Mouse (Mus musculus): ENCODE results near the gene Dst. TPM values are rescaled to one million over a fixed set of nuclear protein-coding genes. Genes with fewer than 3 reads are reported as not detected.
A peak's percentile ranks its signal among the peaks of the same experiment; 100 is the strongest.

Dst gene
- polyA plus RNA-seq, 1 experiment from 2014 or later: 44.5 TPM

- no peak overlapping the region for H3K4me3 ChIP-seq
- no peak overlapping the region for H3K27ac ChIP-seq
- peaks cover 29% of the 10 kb centered on the region for H3K4me1 ChIP-seq
- 39% methylated on average over 10 of the region's 10 CpGs for WGBS
- H3K9me3 ChIP-seq (replicated peaks): no peaks in the 10 kb centered on the region
- H3K36me3 ChIP-seq: no peaks in the 10 kb centered on the region
- no peak overlapping the region for H3K9ac ChIP-seq
- H3K4me2 ChIP-seq (replicated peaks): no peak overlapping the region
- H3K27me3 ChIP-seq: no peaks in the 10 kb centered on the region
- ATAC-seq (ENCODE audit: low FRiP score): no peak
Measured at GRCm38 (mm10) chr1:34073436-34074169, 165.6 kb downstream of the Dst start.

DNA sequence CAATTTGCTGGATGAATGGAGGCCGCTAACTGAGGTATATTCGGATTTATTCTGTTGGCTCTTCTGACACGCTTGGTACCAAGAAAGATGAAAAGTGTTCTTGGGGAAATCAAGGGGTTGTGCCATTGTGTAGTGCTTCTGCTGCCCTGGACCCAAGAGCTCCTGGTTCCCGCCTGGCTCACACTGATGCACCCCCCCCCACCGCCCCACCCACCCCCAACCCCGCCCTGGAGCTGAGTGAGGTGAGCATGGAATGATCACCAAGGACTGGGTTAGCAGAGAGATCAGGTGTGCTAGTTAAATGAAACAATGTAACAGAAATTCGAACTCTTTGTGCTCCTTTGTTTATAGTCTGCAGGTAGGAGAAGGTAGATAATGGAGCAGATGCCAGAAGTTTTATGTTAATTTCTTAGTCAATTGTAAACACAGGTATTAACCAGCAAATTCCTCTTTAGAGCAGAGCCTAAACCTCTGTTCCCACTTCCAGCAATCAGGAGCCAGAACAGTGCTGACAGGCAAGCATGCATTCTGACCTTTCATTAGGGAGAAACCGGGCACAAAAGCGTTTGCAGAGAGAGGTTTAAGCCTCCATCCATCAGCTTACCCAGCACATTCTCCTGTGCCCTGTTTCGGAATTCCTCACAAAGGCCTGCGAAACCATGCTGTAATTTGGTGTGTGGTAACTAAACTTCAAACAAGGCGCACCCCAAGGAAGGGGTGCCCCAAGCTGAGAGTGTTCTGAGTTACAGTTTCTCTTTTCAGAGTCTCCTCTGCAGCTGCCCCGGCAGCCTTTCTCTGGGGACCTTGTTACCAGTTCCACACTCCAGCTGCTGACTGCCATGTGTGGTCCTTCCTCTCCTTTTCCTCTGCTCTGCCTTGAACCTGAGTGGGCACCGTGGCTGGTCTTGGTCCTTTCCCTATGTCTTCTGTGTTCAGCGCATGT lies 166.5 kb downstream of the Dst start:
- no peaks in the 10 kb centered on the region for H3K36me3 ChIP-seq
- H3K27ac ChIP-seq: peak overlapping the region; percentile 62
- H3K27me3 ChIP-seq: no peaks in the 10 kb centered on the region
- WGBS: 21% methylated on average over 15 of the region's 15 CpGs
- H3K4me1 ChIP-seq: peaks cover 29% of the 10 kb centered on the region
- 0 out of 2 replicates have a peak overlapping the region, but pooled peaks have one; percentile 15 for H3K4me2 ChIP-seq (replicated peaks)
- H3K9ac ChIP-seq: peak overlapping the region; percentile 18; the same call in 1 of the 2 replicates
- peak; percentile 52; the same call in 1 of the 2 replicates for ATAC-seq (ENCODE audit: low FRiP score)
- no peak overlapping the region for H3K4me3 ChIP-seq
- H3K9me3 ChIP-seq (replicated peaks): no peaks in the 10 kb centered on the region

- no peak overlapping the region for H3K9ac ChIP-seq
- H3K9me3 ChIP-seq (replicated peaks): no peaks in the 10 kb centered on the region
- ATAC-seq (ENCODE audit: low FRiP score): no peak
- H3K4me1 ChIP-seq: peaks cover 29% of the 10 kb centered on the region
- no peak overlapping the region for H3K27ac ChIP-seq
- peak overlapping the region; percentile 37; the same call in 1 of the 2 replicates for H3K4me2 ChIP-seq (replicated peaks)
- no peaks in the 10 kb centered on the region for H3K27me3 ChIP-seq
- 13% methylated on average over 11 of the region's 12 CpGs for WGBS
- no peaks in the 10 kb centered on the region for H3K36me3 ChIP-seq
- no peak overlapping the region for H3K4me3 ChIP-seq
Measured at GRCm38 (mm10) chr1:34076701-34077421, 168.8 kb downstream of the Dst start.

DNA sequence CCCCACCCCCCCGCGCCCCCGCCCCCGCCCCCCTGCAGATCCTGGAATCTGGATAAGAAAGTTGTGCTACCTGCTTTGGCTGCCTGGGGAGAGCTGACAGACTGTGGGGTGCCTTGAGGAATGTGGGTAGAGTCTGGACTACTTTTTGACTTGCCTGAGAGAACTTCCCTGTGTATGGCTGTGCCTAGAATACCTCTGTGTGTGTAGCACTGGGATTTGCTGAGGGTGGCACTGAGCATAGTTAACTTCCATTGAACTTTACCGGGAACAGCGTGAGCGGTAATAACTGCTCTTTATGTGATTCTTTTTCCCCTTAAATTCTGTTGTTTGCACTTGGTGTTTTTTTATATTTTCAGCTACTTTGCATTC lies 169.4 kb downstream of the Dst start:
- ATAC-seq (ENCODE audit: low FRiP score): no peak
- Histone ChIP-seq H3K36me3 (no peaks in the 10 kb centered on the region), H3K9ac (no peak overlapping the region), H3K4me2 (replicated peaks) (peak overlapping the region; percentile 37; the same call in 1 of the 2 replicates), H3K9me3 (replicated peaks) (no peaks in the 10 kb centered on the region), H3K4me3 (no peak overlapping the region), H3K27me3 (no peaks in the 10 kb centered on the region), H3K27ac (no peak overlapping the region), H3K4me1 (peaks cover 29% of the 10 kb centered on the region)
- WGBS: 23% methylated on average over 6 of the region's 7 CpGs

DNA sequence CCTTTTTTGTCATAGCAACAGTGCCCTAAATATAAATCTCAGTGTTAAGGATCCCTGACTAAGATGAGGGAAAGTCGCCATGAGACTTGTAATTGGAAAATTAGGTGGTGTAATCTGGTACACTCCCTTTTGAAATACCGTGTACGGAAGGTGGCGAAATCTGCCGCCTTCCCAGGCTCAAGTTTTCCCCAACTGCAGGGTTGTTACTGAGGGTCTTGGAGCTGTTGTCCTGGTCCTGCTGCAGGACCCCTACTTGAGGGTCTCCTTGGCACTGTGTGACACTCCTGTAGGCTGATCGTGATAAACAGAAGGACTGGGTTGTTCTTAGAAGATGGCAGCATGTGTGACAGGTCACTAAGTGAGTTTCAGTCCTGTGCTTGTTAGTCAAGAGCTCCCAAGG lies 169.9 kb downstream of the Dst start:
- Histone ChIP-seq H3K9me3 (replicated peaks) (no peaks in the 10 kb centered on the region), H3K4me2 (replicated peaks) (no peak overlapping the region), H3K4me3 (no peak overlapping the region), H3K4me1 (peaks cover 29% of the 10 kb centered on the region), H3K9ac (no peak overlapping the region), H3K27me3 (no peaks in the 10 kb centered on the region), H3K27ac (no peak overlapping the region), H3K36me3 (no peaks in the 10 kb centered on the region)
- 88% methylated on average over 6 of the region's 6 CpGs for WGBS
- ATAC-seq (ENCODE audit: low FRiP score): no peak

- Histone ChIP-seq H3K27ac (no peak overlapping the region), H3K27me3 (no peaks in the 10 kb centered on the region), H3K36me3 (peaks cover 25% of the 10 kb centered on the region), H3K9me3 (replicated peaks) (no peaks in the 10 kb centered on the region), H3K4me2 (replicated peaks) (no peak overlapping the region), H3K4me1 (no peaks in the 10 kb centered on the region), H3K4me3 (no peak overlapping the region), H3K9ac (no peak overlapping the region)
- ATAC-seq (ENCODE audit: low FRiP score): no peak
- 90% methylated on average over 3 of the region's 3 CpGs for WGBS
Measured at GRCm38 (mm10) chr1:34089011-34089410, 181.0 kb downstream of the Dst start.

DNA sequence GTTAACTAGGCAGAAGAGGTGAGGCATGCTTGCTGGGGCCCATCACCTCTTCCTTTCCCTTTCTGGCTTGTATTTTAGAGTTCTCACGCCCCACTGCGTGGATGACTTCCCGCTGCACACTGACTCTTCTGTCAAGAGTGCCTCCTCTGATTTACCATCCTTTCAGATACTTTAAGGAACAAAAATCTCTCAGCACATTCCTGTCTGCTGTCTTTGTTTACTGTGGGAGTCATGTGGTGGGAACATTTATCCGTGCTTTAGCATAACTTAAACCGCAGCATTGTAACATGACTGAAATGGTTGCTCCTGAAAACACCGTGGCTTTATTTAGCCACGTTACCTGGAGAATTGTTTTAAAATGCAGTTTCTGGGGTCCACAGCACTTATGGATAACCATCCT lies 182.7 kb downstream of the Dst start:
- Histone ChIP-seq H3K36me3 (peaks cover 25% of the 10 kb centered on the region), H3K4me3 (no peak overlapping the region), H3K27ac (no peak overlapping the region), H3K9ac (no peak overlapping the region), H3K27me3 (no peaks in the 10 kb centered on the region), H3K4me2 (replicated peaks) (no peak overlapping the region), H3K4me1 (0 out of 2 replicates have a peak, but pooled peaks cover 3% of the 10 kb centered on the region), H3K9me3 (replicated peaks) (no peaks in the 10 kb centered on the region)
- 85% methylated on average over 7 of the region's 7 CpGs for WGBS
- no peak for ATAC-seq (ENCODE audit: low FRiP score)

GRCm38 (mm10) chr1:34093652-34094051 lies 185.6 kb downstream of the Dst start:
- no peak for ATAC-seq (ENCODE audit: low FRiP score)
- no peak overlapping the region for H3K4me2 ChIP-seq (replicated peaks)
- no peak overlapping the region for H3K9ac ChIP-seq
- H3K4me3 ChIP-seq: no peak overlapping the region
- H3K27me3 ChIP-seq: no peaks in the 10 kb centered on the region
- no peak overlapping the region for H3K27ac ChIP-seq
- peaks cover 10% of the 10 kb centered on the region for H3K36me3 ChIP-seq
- 93% methylated on average over 7 of the region's 7 CpGs for WGBS
- H3K4me1 ChIP-seq: peaks cover 8% of the 10 kb centered on the region; the same call in 1 of the 2 replicates
- H3K9me3 ChIP-seq (replicated peaks): no peaks in the 10 kb centered on the region

DNA sequence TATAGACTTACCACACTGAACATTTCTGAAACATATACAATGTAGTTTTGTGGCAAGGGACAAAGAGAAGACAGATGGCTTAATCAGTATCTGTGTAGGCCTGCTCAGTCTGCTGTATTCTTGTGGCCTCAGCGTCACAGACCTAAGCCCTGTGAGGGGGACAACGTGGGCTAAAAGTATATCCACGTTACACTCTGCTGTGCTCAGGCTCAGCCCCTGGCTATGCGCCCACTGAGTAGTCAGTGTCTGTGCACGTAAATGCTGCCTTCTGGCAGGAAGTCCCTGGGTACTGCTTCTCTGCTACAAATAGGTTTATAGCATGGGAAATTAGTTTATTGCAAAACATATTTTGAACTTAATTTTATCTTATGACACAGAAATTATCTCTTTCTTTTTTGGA lies 186.3 kb downstream of the Dst start:
- no peaks in the 10 kb centered on the region for H3K9me3 ChIP-seq (replicated peaks)
- 64% methylated on average over 5 of the region's 5 CpGs for WGBS
- H3K27ac ChIP-seq: no peak overlapping the region
- no peak for ATAC-seq (ENCODE audit: low FRiP score)
- H3K4me2 ChIP-seq (replicated peaks): no peak overlapping the region
- H3K4me3 ChIP-seq: no peak overlapping the region
- H3K27me3 ChIP-seq: no peaks in the 10 kb centered on the region
- H3K4me1 ChIP-seq: peaks cover 8% of the 10 kb centered on the region; the same call in 1 of the 2 replicates
- H3K9ac ChIP-seq: no peak overlapping the region
- peaks cover 3% of the 10 kb centered on the region; the same call in 1 of the 2 replicates for H3K36me3 ChIP-seq

DNA sequence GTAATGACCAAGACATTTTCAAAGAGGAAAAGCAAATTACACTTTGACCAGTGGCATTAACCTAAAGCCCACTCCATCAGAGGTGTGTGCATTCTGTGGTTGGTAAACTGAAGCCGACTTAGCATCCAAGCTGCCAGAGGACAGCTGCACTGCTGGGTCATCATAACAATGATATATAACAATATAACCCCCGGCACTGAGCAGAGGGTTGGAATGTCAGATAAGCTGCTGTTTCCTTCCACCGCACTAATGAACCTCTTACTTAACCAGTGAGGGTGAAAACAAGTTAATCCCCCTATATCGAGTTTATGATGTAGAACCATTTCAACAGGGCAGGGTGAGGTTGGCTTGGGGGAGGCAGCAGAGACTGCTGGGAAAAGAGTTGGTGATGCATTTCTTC lies 187.1 kb downstream of the Dst start:
- no peak overlapping the region for H3K4me2 ChIP-seq (replicated peaks)
- 73% methylated on average over 4 of the region's 4 CpGs for WGBS
- ATAC-seq (ENCODE audit: low FRiP score): no peak
- H3K27ac ChIP-seq: no peak overlapping the region
- H3K27me3 ChIP-seq: no peaks in the 10 kb centered on the region
- no peak overlapping the region for H3K4me3 ChIP-seq
- H3K9ac ChIP-seq: no peak overlapping the region
- H3K9me3 ChIP-seq (replicated peaks): no peaks in the 10 kb centered on the region
- H3K36me3 ChIP-seq: no peaks in the 10 kb centered on the region
- H3K4me1 ChIP-seq: peaks cover 8% of the 10 kb centered on the region; the same call in 1 of the 2 replicates

DNA sequence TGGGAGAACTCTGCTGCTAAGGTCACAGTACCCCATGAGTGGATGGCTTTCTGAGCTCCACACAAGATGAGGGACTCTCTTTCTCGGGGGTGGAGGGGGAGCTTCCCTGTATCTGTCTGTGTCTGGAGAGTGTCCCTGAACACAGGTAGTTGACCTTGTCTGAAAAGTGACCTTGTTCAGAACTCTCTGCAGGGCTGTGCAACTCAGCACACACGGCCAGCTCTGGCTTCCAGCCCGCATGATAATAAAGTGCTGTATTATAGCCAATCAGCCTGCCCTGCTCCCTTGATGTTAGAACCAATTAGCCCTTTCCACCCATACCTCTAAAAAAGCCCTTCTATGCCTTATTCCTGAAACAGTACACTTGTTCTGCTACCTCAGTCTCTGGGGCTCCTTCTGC lies 188.9 kb downstream of the Dst start:
- no peak overlapping the region for H3K27ac ChIP-seq
- WGBS: 70% methylated on average over 3 of the region's 3 CpGs
- no peak; the same call in 1 of the 2 replicates for ATAC-seq (ENCODE audit: low FRiP score)

DNA sequence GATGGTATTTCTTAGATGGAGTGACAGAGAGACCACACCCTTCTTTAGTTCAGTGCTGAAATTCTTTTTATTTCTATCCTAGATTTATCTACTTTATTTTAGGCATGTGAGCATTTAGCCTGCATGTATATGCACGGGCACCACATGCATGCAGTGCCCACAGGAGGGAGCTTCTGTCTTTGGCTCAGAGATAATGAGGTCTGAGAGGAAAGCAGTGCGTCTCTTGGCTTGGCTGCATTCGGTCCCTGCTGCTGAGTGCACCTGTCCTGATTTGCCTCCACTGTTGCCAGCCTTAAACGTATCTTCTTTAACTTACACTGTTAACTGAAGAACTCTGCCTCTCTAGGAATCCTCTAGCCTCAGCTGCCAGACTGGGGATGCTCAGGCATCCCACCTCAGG lies 189.6 kb downstream of the Dst start:
- ATAC-seq (ENCODE audit: low FRiP score): peak; percentile 39; the same call in 1 of the 2 replicates
- 58% methylated on average over 4 of the region's 4 CpGs for WGBS
- H3K4me3 ChIP-seq: no peak overlapping the region
- no peak overlapping the region for H3K27ac ChIP-seq
- H3K9me3 ChIP-seq (replicated peaks): no peaks in the 10 kb centered on the region
- H3K4me2 ChIP-seq (replicated peaks): no peak overlapping the region
- no peaks in the 10 kb centered on the region for H3K36me3 ChIP-seq
- H3K4me1 ChIP-seq: peaks cover 10% of the 10 kb centered on the region; the same call in 1 of the 2 replicates
- H3K9ac ChIP-seq: no peak overlapping the region
- no peaks in the 10 kb centered on the region for H3K27me3 ChIP-seq

More for the DNA sequence above, 188.9 kb downstream of the Dst start:
- Histone ChIP-seq H3K9me3 (replicated peaks) (no peaks in the 10 kb centered on the region), H3K4me1 (peaks cover 10% of the 10 kb centered on the region; the same call in 1 of the 2 replicates), H3K9ac (no peak overlapping the region), H3K4me3 (no peak overlapping the region), H3K36me3 (no peaks in the 10 kb centered on the region), H3K27me3 (no peaks in the 10 kb centered on the region), H3K4me2 (replicated peaks) (no peak overlapping the region)

All from hindbrain, embryonic 12.5 days (tissue).